Mouse (Mus musculus) monocyte, adult 59 days (primary cell): Measurements from ENCODE around the gene Gpr158. TPM values are rescaled to one million over a fixed set of nuclear protein-coding genes. Genes with fewer than 3 reads are reported as not detected.

Experiments used
- total RNA-seq, 2 experiments: library from RNA; stranded (reverse); gene quantifications; one replicate each; pipeline ENCODE4 v1.2.4; 2023

Gene Gpr158
- not detected for total RNA-seq

DNA sequence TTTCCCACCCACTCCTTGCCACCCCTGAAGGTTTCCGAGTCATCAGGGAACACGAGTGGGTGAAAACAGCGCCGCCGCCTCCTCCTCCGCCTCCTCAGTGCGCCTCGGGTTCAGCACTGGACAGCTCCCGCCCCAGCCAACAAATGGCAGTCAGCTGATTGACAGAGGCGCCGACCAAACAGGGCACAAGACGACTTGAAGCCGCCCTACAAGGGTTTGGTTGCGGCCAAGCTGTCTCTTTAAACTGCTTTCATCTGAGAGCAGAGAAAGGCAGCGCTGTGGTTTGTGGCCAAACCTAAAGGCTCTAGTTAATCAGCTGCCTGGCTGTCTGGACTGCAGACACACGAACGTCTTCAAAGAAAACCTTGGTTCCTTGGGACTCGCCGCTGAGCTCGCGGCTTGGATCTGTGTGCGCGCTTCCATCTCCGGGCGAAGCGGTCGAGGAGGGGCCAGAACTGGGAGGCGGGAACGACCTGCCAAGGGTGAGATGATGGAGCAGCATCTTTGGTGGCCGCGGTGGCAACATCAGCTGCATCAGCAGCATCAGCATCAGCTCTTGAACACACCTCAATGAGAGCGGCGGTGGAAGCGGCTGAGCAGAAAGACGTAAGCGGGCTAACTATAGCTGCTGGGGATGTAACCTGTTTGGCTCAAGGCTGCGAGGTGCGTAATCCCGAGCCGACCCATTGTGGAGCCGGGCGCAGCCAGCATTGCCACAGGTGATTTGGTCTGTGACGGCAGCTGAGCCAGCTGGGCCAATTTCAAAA is at the start of gene Gpr158:
TSS of gene Gpr158 (plus strand) at position 198 of the 767 bp plus-strand sequence.

Other genes starting within 250 kb of the Gpr158 start
- gene Enkur, start 162.2 kb upstream of the Gpr158 start, total RNA-seq: 1 to 10 TPM; 1.7 to 1.9 TPM
- gene Thnsl1, start 161.8 kb upstream of the Gpr158 start, total RNA-seq: 1 to 10 TPM; 3.2 to 5.2 TPM